Mouse (Mus musculus): Measurements from ENCODE around the gene Hpn. TPM values are rescaled to one million over a fixed set of nuclear protein-coding genes. Genes with fewer than 3 reads are reported as not detected.

Hpn gene
- polyA plus RNA-seq (2016; fragmentation: Nextera tagmentation; extraction: Ambion mirVana): 0.49 and 0.67 TPM in 2 replicates

- Histone ChIP-seq H3K4me1 (peaks cover 3% of the 10 kb centered on the region; the same call in 1 of the 2 replicates), H3K9ac (no peak within 1 kb of the TSS), H3K36me3 (replicated peaks) (no peaks in the 10 kb centered on the region), H3K27me3 (peaks cover 24% of the 10 kb centered on the region; the same call in 1 of the 2 replicates), H3K4me2 (0 out of 2 replicates have a peak within 1 kb of the TSS, but pooled peaks have one; percentile 8), H3K9me3 (no peaks in the 10 kb centered on the region), H3K27ac (no peak within 1 kb of the TSS), H3K4me3 (replicated peaks) (no peak within 1 kb of the TSS)
- ATAC-seq (ENCODE audit: low FRiP score): no peak
- 23% methylated on average over 13 of the region's 15 CpGs for WGBS
Measured at GRCm38 (mm10) chr7:31115182-31115581, at the start of gene Hpn. Hpn (minus strand) TSS chr7:31115290.

GRCm38 (mm10) chr7:31164748-31165147 is 49.7 kb upstream of the Hpn start:
- H3K9ac ChIP-seq: no peak overlapping the region
- no peaks in the 10 kb centered on the region for H3K27me3 ChIP-seq
- WGBS: 90% methylated on average over 1 of the region's 1 CpGs
- H3K4me3 ChIP-seq (replicated peaks): no peak overlapping the region
- no peak overlapping the region for H3K4me2 ChIP-seq
- no peak overlapping the region for H3K27ac ChIP-seq
- no peak for ATAC-seq (ENCODE audit: low FRiP score)
- H3K9me3 ChIP-seq: no peaks in the 10 kb centered on the region
- H3K4me1 ChIP-seq: no peaks in the 10 kb centered on the region
- no peaks in the 10 kb centered on the region for H3K36me3 ChIP-seq (replicated peaks)

GRCm38 (mm10) chr7:31163666-31164577 is 48.8 kb upstream of the Hpn start:
- Histone ChIP-seq H3K9me3 (no peaks in the 10 kb centered on the region), H3K4me3 (replicated peaks) (no peak overlapping the region), H3K4me1 (no peaks in the 10 kb centered on the region), H3K27me3 (no peaks in the 10 kb centered on the region), H3K36me3 (replicated peaks) (no peaks in the 10 kb centered on the region), H3K4me2 (no peak overlapping the region), H3K27ac (no peak overlapping the region), H3K9ac (no peak overlapping the region)
- ATAC-seq (ENCODE audit: low FRiP score): no peak
- 72% methylated on average over 3 of the region's 3 CpGs for WGBS

- H3K27ac ChIP-seq: no peak overlapping the region
- H3K4me1 ChIP-seq: no peaks in the 10 kb centered on the region
- WGBS: 78% methylated on average over 11 of the region's 11 CpGs
- H3K36me3 ChIP-seq (replicated peaks): no peaks in the 10 kb centered on the region
- H3K4me2 ChIP-seq: no peak overlapping the region
- H3K27me3 ChIP-seq: no peaks in the 10 kb centered on the region
- ATAC-seq (ENCODE audit: low FRiP score): no peak
- no peak overlapping the region for H3K9ac ChIP-seq
- H3K4me3 ChIP-seq (replicated peaks): no peak overlapping the region
- H3K9me3 ChIP-seq: no peaks in the 10 kb centered on the region
Measured at GRCm38 (mm10) chr7:31162324-31162723, 47.2 kb upstream of the Hpn start.

- no peaks in the 10 kb centered on the region for H3K4me1 ChIP-seq
- ATAC-seq (ENCODE audit: low FRiP score): no peak
- 55% methylated on average over 3 of the region's 3 CpGs for WGBS
- H3K36me3 ChIP-seq (replicated peaks): no peaks in the 10 kb centered on the region
- H3K4me3 ChIP-seq (replicated peaks): no peak overlapping the region
- H3K27ac ChIP-seq: no peak overlapping the region
- no peaks in the 10 kb centered on the region for H3K9me3 ChIP-seq
- no peaks in the 10 kb centered on the region for H3K27me3 ChIP-seq
- H3K9ac ChIP-seq: no peak overlapping the region
- H3K4me2 ChIP-seq: no peak overlapping the region
Measured at GRCm38 (mm10) chr7:31161831-31162230, 46.7 kb upstream of the Hpn start.

GRCm38 (mm10) chr7:31161246-31161645 is 46.2 kb upstream of the Hpn start:
- 83% methylated on average over 3 of the region's 3 CpGs for WGBS
- Histone ChIP-seq H3K9ac (no peak overlapping the region), H3K4me2 (no peak overlapping the region), H3K4me3 (replicated peaks) (no peak overlapping the region), H3K4me1 (no peaks in the 10 kb centered on the region), H3K36me3 (replicated peaks) (no peaks in the 10 kb centered on the region), H3K9me3 (no peaks in the 10 kb centered on the region), H3K27ac (no peak overlapping the region), H3K27me3 (no peaks in the 10 kb centered on the region)
- no peak for ATAC-seq (ENCODE audit: low FRiP score)

GRCm38 (mm10) chr7:31160763-31161162 is 45.7 kb upstream of the Hpn start:
- no peak for ATAC-seq (ENCODE audit: low FRiP score)
- Histone ChIP-seq H3K4me2 (no peak overlapping the region), H3K4me3 (replicated peaks) (no peak overlapping the region), H3K36me3 (replicated peaks) (no peaks in the 10 kb centered on the region), H3K4me1 (no peaks in the 10 kb centered on the region), H3K27me3 (no peaks in the 10 kb centered on the region), H3K27ac (no peak overlapping the region), H3K9ac (no peak overlapping the region), H3K9me3 (no peaks in the 10 kb centered on the region)
- WGBS: 92% methylated on average over 5 of the region's 5 CpGs

- Histone ChIP-seq H3K36me3 (replicated peaks) (no peaks in the 10 kb centered on the region), H3K4me3 (replicated peaks) (no peak overlapping the region), H3K27me3 (no peaks in the 10 kb centered on the region), H3K4me1 (peaks cover 10% of the 10 kb centered on the region), H3K4me2 (no peak overlapping the region), H3K9me3 (no peaks in the 10 kb centered on the region), H3K27ac (no peak overlapping the region), H3K9ac (no peak overlapping the region)
- no peak for ATAC-seq (ENCODE audit: low FRiP score)
- WGBS: 47% methylated on average over 18 of the region's 19 CpGs
Measured at GRCm38 (mm10) chr7:31156034-31156928, 41.2 kb upstream of the Hpn start.

- no peaks in the 10 kb centered on the region for H3K36me3 ChIP-seq (replicated peaks)
- H3K9me3 ChIP-seq: no peaks in the 10 kb centered on the region
- H3K4me2 ChIP-seq: no peak within 1 kb of the TSS
- 0 out of 2 replicates have a peak within 1 kb of the TSS, but pooled peaks have one; percentile 19 for H3K27ac ChIP-seq
- H3K4me1 ChIP-seq: peaks cover 12% of the 10 kb centered on the region
- H3K4me3 ChIP-seq (replicated peaks): no peak within 1 kb of the TSS
- H3K27me3 ChIP-seq: no peaks in the 10 kb centered on the region
- no peak within 1 kb of the TSS for H3K9ac ChIP-seq
- 76% methylated on average over 5 of the region's 5 CpGs for WGBS
- no peak for ATAC-seq (ENCODE audit: low FRiP score)
Measured at GRCm38 (mm10) chr7:31155296-31156033, 40.4 kb upstream of the Hpn start, which contains the start of gene Gramd1a. Gramd1a (minus strand) TSS chr7:31155896.

- Histone ChIP-seq H3K9me3 (no peaks in the 10 kb centered on the region), H3K27ac (no peak overlapping the region), H3K4me2 (no peak overlapping the region), H3K4me1 (peaks cover 23% of the 10 kb centered on the region), H3K36me3 (replicated peaks) (no peaks in the 10 kb centered on the region), H3K9ac (no peak overlapping the region), H3K27me3 (no peaks in the 10 kb centered on the region), H3K4me3 (replicated peaks) (no peak overlapping the region)
- WGBS: 87% methylated on average over 6 of the region's 6 CpGs
- no peak for ATAC-seq (ENCODE audit: low FRiP score)
Measured at GRCm38 (mm10) chr7:31153536-31154320, 38.6 kb upstream of the Hpn start.

All from forebrain, embryonic 12.5 days (tissue).